Mouse (Mus musculus): ENCODE measurements around the gene Grk4. TPM values are rescaled to one million over a fixed set of nuclear protein-coding genes. Genes with fewer than 3 reads are reported as not detected.

Gene Grk4
- polyA plus RNA-seq (2015; fragmentation: Nextera tagmentation; extraction: Ambion mirVana) = 1.6 and 3.3 TPM in 2 replicates

- Histone ChIP-seq H3K36me3 (peaks cover 17% of the 10 kb centered on the region), H3K9me3 (no peaks in the 10 kb centered on the region), H3K4me1 (replicated peaks) (peaks cover 14% of the 10 kb centered on the region), H3K4me2 (peak within 1 kb of the TSS; percentile 74), H3K27me3 (no peaks in the 10 kb centered on the region), H3K9ac (peak within 1 kb of the TSS; percentile 73), H3K27ac (peak within 1 kb of the TSS; percentile 82), H3K4me3 (peak within 1 kb of the TSS; percentile 74)
- under 1% methylated on average over 60 of the region's 60 CpGs for WGBS
- peak; percentile 100 for ATAC-seq (ENCODE audit: low FRiP score)
Measured at GRCm38 (mm10) chr5:34659686-34660590, at the start of gene Grk4, which contains the start of gene Nop14. Grk4 (plus strand) TSS chr5:34660379. Nop14 (minus strand) TSS chr5:34660148.

- Histone ChIP-seq H3K27me3 (no peaks in the 10 kb centered on the region), H3K4me3 (no peak overlapping the region), H3K9ac (no peak overlapping the region), H3K36me3 (peaks cover 80% of the 10 kb centered on the region), H3K9me3 (no peaks in the 10 kb centered on the region), H3K4me1 (replicated peaks) (peaks cover 32% of the 10 kb centered on the region), H3K27ac (no peak overlapping the region), H3K4me2 (no peak overlapping the region)
- no peak for ATAC-seq (ENCODE audit: low FRiP score)
- 90% methylated on average over 2 of the region's 2 CpGs for WGBS
Measured at GRCm38 (mm10) chr5:34632996-34633395, 27.2 kb upstream of the Grk4 start.

- ATAC-seq (ENCODE audit: low FRiP score) = no peak
- H3K9me3 ChIP-seq = no peaks in the 10 kb centered on the region
- peaks cover 80% of the 10 kb centered on the region for H3K36me3 ChIP-seq
- H3K4me1 ChIP-seq (replicated peaks) = peaks cover 32% of the 10 kb centered on the region
- H3K4me3 ChIP-seq = no peak overlapping the region
- WGBS = 73% methylated on average over 4 of the region's 4 CpGs
- H3K9ac ChIP-seq = no peak overlapping the region
- H3K4me2 ChIP-seq = no peak overlapping the region
- no peaks in the 10 kb centered on the region for H3K27me3 ChIP-seq
- no peak overlapping the region for H3K27ac ChIP-seq
Measured at GRCm38 (mm10) chr5:34633641-34634040, 26.5 kb upstream of the Grk4 start.

- Histone ChIP-seq H3K9ac (peak overlapping the region; percentile 80; the same call in 1 of the 2 replicates), H3K27me3 (no peaks in the 10 kb centered on the region), H3K4me2 (peak overlapping the region; percentile 88; the same call in 1 of the 2 replicates), H3K4me3 (0 out of 2 replicates have a peak overlapping the region, but pooled peaks have one; percentile 55), H3K27ac (0 out of 2 replicates have a peak overlapping the region, but pooled peaks have one; percentile 1), H3K36me3 (peaks cover 80% of the 10 kb centered on the region), H3K9me3 (no peaks in the 10 kb centered on the region), H3K4me1 (replicated peaks) (peaks cover 32% of the 10 kb centered on the region)
- ATAC-seq (ENCODE audit: low FRiP score) = no peak
- WGBS = 92% methylated on average over 13 of the region's 13 CpGs
Measured at GRCm38 (mm10) chr5:34634746-34635400, 25.3 kb upstream of the Grk4 start.

GRCm38 (mm10) chr5:34635665-34636192 lies 24.4 kb upstream of the Grk4 start:
- H3K4me1 ChIP-seq (replicated peaks) = peaks cover 32% of the 10 kb centered on the region
- H3K27me3 ChIP-seq = no peaks in the 10 kb centered on the region
- H3K36me3 ChIP-seq = peaks cover 80% of the 10 kb centered on the region
- no peak for ATAC-seq (ENCODE audit: low FRiP score)
- H3K4me2 ChIP-seq = peak overlapping the region; percentile 88
- H3K9ac ChIP-seq = peak overlapping the region; percentile 80
- no peak overlapping the region for H3K27ac ChIP-seq
- 69% methylated on average over 10 of the region's 10 CpGs for WGBS
- peak overlapping the region; percentile 55 for H3K4me3 ChIP-seq
- no peaks in the 10 kb centered on the region for H3K9me3 ChIP-seq

- Histone ChIP-seq H3K27me3 (no peaks in the 10 kb centered on the region), H3K9me3 (no peaks in the 10 kb centered on the region), H3K36me3 (peaks cover 80% of the 10 kb centered on the region), H3K4me1 (replicated peaks) (peaks cover 32% of the 10 kb centered on the region), H3K9ac (peak within 1 kb of the TSS; percentile 80), H3K4me2 (peak within 1 kb of the TSS; percentile 88), H3K27ac (peak within 1 kb of the TSS; percentile 88), H3K4me3 (peak within 1 kb of the TSS; percentile 55)
- WGBS = under 1% methylated on average over 48 of the region's 48 CpGs
- peak; percentile 92 for ATAC-seq (ENCODE audit: low FRiP score)
Measured at GRCm38 (mm10) chr5:34636481-34637287, 23.5 kb upstream of the Grk4 start, which contains the start of gene Mfsd10. Mfsd10 (minus strand) TSS chr5:34637212.

GRCm38 (mm10) chr5:34637591-34638156 lies 22.5 kb upstream of the Grk4 start:
- ATAC-seq (ENCODE audit: low FRiP score) = no peak
- Histone ChIP-seq H3K9ac (peak overlapping the region; percentile 80; the same call in 1 of the 2 replicates), H3K9me3 (no peaks in the 10 kb centered on the region), H3K4me1 (replicated peaks) (peaks cover 32% of the 10 kb centered on the region), H3K4me3 (no peak overlapping the region), H3K4me2 (peak overlapping the region; percentile 88), H3K36me3 (peaks cover 74% of the 10 kb centered on the region), H3K27ac (no peak overlapping the region), H3K27me3 (no peaks in the 10 kb centered on the region)
- WGBS = 84% methylated on average over 7 of the region's 7 CpGs

- peaks cover 88% of the 10 kb centered on the region for H3K36me3 ChIP-seq
Measured at GRCm38 (mm10) chr5:34641991-34642390, 18.2 kb upstream of the Grk4 start.

GRCm38 (mm10) chr5:34642932-34643331 lies 17.2 kb upstream of the Grk4 start:
- Histone ChIP-seq H3K27me3 (no peaks in the 10 kb centered on the region), H3K27ac (no peak overlapping the region), H3K4me3 (no peak overlapping the region), H3K4me1 (replicated peaks) (no peaks in the 10 kb centered on the region), H3K9ac (no peak overlapping the region), H3K9me3 (no peaks in the 10 kb centered on the region), H3K4me2 (no peak overlapping the region), H3K36me3 (peaks cover 93% of the 10 kb centered on the region)
- no peak for ATAC-seq (ENCODE audit: low FRiP score)
- 75% methylated on average over 5 of the region's 5 CpGs for WGBS

More at GRCm38 (mm10) chr5:34641991-34642390, 18.2 kb upstream of the Grk4 start:
- Histone ChIP-seq H3K4me3 (no peak overlapping the region), H3K27me3 (no peaks in the 10 kb centered on the region), H3K4me1 (replicated peaks) (peaks cover 8% of the 10 kb centered on the region), H3K27ac (no peak overlapping the region), H3K9ac (0 out of 2 replicates have a peak overlapping the region, but pooled peaks have one; percentile 29), H3K9me3 (no peaks in the 10 kb centered on the region), H3K4me2 (no peak overlapping the region)
- WGBS = 95% methylated on average over 3 of the region's 3 CpGs
- ATAC-seq (ENCODE audit: low FRiP score) = no peak

GRCm38 (mm10) chr5:34647581-34647980 lies 12.6 kb upstream of the Grk4 start:
- Histone ChIP-seq H3K36me3 (peaks cover 99% of the 10 kb centered on the region), H3K4me2 (no peak overlapping the region), H3K9me3 (no peaks in the 10 kb centered on the region), H3K27me3 (no peaks in the 10 kb centered on the region), H3K4me3 (no peak overlapping the region), H3K27ac (no peak overlapping the region), H3K9ac (no peak overlapping the region), H3K4me1 (replicated peaks) (no peaks in the 10 kb centered on the region)
- ATAC-seq (ENCODE audit: low FRiP score) = no peak
- WGBS = 52% methylated on average over 4 of the region's 4 CpGs

- Histone ChIP-seq H3K27me3 (no peaks in the 10 kb centered on the region), H3K4me1 (replicated peaks) (no peaks in the 10 kb centered on the region), H3K27ac (no peak overlapping the region), H3K4me2 (no peak overlapping the region), H3K4me3 (no peak overlapping the region), H3K36me3 (peaks cover 87% of the 10 kb centered on the region), H3K9ac (no peak overlapping the region), H3K9me3 (no peaks in the 10 kb centered on the region)
- ATAC-seq (ENCODE audit: low FRiP score) = no peak
- WGBS = 93% methylated on average over 5 of the region's 5 CpGs
Measured at GRCm38 (mm10) chr5:34652961-34653360, 7.2 kb upstream of the Grk4 start.

Data from hindbrain, embryonic 13.5 days (tissue).